Mouse (Mus musculus): ENCODE measurements at regions not wholly inside any gene's neighbourhood (a gene's known extent, or its start where the extent isn't known, plus 50 kb on each side); places are given as distances from the start of the nearest gene placed in this dataset.

DNA sequence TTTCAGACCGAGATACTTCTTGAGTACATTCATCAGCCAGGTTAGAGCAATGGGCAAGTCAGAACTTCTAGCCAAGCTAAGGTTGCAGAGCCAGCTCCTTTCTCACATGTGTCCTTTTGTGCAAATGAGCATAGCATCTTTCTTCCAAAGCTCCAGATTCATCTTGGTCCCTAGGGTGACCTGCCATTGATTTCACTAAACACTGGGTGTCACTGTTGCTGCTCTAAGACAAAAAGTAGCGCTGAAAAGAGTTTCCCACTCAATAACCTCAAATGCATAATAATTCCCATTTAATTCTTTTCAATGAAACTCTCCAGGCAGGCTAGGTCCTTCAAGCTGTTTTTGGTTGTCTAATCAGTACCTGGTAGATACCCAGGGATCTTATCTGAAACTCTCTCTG, 688.6 kb upstream of the BB014433 start:
- Histone ChIP-seq H3K4me3 (ENCODE audit: insufficient read depth, low read depth, low read length) (no peak overlapping the region), H3K4me1 (ENCODE audit: control insufficient read depth, insufficient read depth, low read length) (no peaks in the 10 kb centered on the region), H3K27ac (ENCODE audit: insufficient read depth, low read depth, low read length) (no peak overlapping the region)
- WGBS: 33% methylated on average over 2 of the region's 2 CpGs
- TF ChIP-seq CTCF (IDR thresholded peaks at IDR 0.05; ENCODE audit: insufficient read depth, low read depth, low read length) (no peak), POLR2A (IDR thresholded peaks at IDR 0.05; ENCODE audit: insufficient read depth, low read depth, low read length) (no peak)

DNA sequence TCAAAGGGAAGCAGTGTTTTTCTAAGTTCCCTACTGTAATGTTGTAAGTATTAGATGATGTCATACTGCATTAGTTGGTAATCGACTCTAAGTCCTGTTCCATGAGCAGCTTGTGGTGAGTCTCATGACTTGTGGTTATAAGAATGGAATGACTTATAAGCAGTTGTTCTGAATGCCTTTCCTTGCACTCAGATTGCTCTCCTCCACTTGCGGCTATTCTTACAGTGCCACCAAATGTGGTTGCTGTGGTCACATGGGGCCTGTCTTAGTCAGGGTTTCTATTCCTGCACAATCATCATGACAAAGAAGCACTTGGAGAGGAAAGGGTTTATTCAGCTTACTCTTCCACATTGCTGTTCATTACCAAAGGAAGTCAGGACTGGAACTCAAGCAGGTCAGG, 685.4 kb upstream of the BB014433 start:
- Histone ChIP-seq H3K27ac (ENCODE audit: insufficient read depth, low read depth, low read length) (no peak overlapping the region), H3K4me1 (ENCODE audit: control insufficient read depth, insufficient read depth, low read length) (no peaks in the 10 kb centered on the region), H3K4me3 (ENCODE audit: insufficient read depth, low read depth, low read length) (no peak overlapping the region)
- TF ChIP-seq CTCF (IDR thresholded peaks at IDR 0.05; ENCODE audit: insufficient read depth, low read depth, low read length) (no peak), POLR2A (IDR thresholded peaks at IDR 0.05; ENCODE audit: insufficient read depth, low read depth, low read length) (no peak)
- WGBS: 59% methylated on average over 2 of the region's 2 CpGs

DNA sequence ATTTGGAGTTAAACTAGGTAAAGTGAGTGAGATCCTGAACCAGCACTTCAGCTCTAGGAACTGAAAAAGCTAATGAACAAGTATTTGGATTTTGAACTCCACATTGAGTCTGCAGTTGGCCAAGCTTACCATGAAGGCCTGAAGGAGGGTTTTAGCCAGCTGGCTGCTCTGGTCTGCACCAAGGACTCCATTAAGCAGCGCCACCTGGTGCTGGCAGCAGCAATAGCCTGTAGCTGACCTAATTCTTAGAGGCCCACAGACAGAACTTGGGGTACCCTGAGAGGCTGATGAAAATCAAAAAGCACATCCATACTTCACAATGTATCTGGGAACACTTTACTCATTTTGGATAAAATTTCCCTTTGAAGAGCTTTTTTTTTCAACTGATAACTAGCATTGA, 683.2 kb upstream of the BB014433 start:
- TF ChIP-seq CTCF (IDR thresholded peaks at IDR 0.05; ENCODE audit: insufficient read depth, low read depth, low read length) (peak; percentile 72; the same call in 1 of the 2 replicates), POLR2A (IDR thresholded peaks at IDR 0.05; ENCODE audit: insufficient read depth, low read depth, low read length) (no peak)
- H3K4me3 ChIP-seq (ENCODE audit: insufficient read depth, low read depth, low read length): no peak overlapping the region
- no peak overlapping the region for H3K27ac ChIP-seq (ENCODE audit: insufficient read depth, low read depth, low read length)
- H3K4me1 ChIP-seq (ENCODE audit: control insufficient read depth, insufficient read depth, low read length): no peaks in the 10 kb centered on the region
- 3% methylated on average over 1 of the region's 1 CpGs for WGBS

DNA sequence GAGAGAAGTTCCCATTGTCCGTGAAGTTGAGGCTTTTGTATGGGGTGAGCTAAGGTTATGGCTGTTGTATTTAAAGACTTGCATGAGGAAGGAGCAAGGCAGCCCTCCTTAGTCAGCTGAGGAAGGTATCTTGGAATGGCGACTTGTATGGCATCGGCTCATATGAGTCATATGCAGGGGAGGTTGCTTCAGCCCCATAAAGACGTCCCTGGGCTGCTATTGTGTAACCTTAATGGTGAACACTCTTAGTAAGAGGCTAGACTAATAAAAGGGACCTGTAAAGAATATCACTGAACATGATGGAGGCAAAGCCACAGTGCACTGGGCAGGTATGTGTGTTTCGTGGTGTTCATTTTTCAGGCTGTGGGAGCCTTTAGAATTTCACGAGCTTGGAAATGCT, 680.4 kb upstream of the BB014433 start:
- no peaks in the 10 kb centered on the region for H3K4me1 ChIP-seq (ENCODE audit: control insufficient read depth, insufficient read depth, low read length)
- 69% methylated on average over 6 of the region's 6 CpGs for WGBS
- no peak for TF ChIP-seq CTCF (IDR thresholded peaks at IDR 0.05; ENCODE audit: insufficient read depth, low read depth, low read length)
- no peak for TF ChIP-seq POLR2A (IDR thresholded peaks at IDR 0.05; ENCODE audit: insufficient read depth, low read depth, low read length)

More for the DNA sequence above, 680.4 kb upstream of the BB014433 start:
- no peak overlapping the region for H3K27ac ChIP-seq (ENCODE audit: insufficient read depth, low read depth, low read length)
- no peak overlapping the region for H3K4me3 ChIP-seq (ENCODE audit: insufficient read depth, low read depth, low read length)
